Mouse (Mus musculus) forebrain, embryonic 14.5 days (tissue): Measurements from ENCODE around the gene Gm17027. TPM values are rescaled to one million over a fixed set of nuclear protein-coding genes. Genes with fewer than 3 reads are reported as not detected.
"Not testable (repeated sequence)": the region's sequence is repeated elsewhere in the genome, so short reads cannot be mapped to it uniquely, and the experiment has no call there.

Source experiments
- ATAC-seq: fragments of 200-750 bp; cut with Nextera tagmentation; 2 replicates; pipeline ENCODE4 v1.8.0; 2017; ENCODE audit warnings: mild to moderate bottlenecking, moderate library complexity
- DNase-seq: peaks from one replicate; pipeline ENCODE4 v3.0.0-alpha.2; 2015; ENCODE audit warnings: low spot score
- H3K27ac ChIP-seq: fragments of 300-500 bp; sonication (generic); 2 replicates; pipeline ENCODE4 v1.5.1; 2014; ENCODE audit warnings: low read depth, mild to moderate bottlenecking, control low read depth, low read length, moderate library complexity
- H3K27me3 ChIP-seq: fragments of 300-500 bp; sonication (generic); replicated peaks from 2 replicates; pipeline ENCODE4 v1.6.1; 2014; ENCODE audit warnings: low read length, control low read depth, mixed read lengths; ENCODE audit not compliant: control insufficient read depth, insufficient read depth
- H3K36me3 ChIP-seq: fragments of 300-500 bp; sonication (generic); 2 replicates; pipeline ENCODE4 v1.6.1; 2014; ENCODE audit warnings: low read length, control low read depth; ENCODE audit not compliant: control insufficient read depth, insufficient read depth
- H3K4me1 ChIP-seq: fragments of 300-500 bp; sonication (generic); 2 replicates; pipeline ENCODE4 v1.6.1; 2014; ENCODE audit warnings: antibody characterized with exemption, low read length, control low read depth; ENCODE audit not compliant: control insufficient read depth, insufficient read depth
- H3K4me2 ChIP-seq: fragments of 300-500 bp; sonication (generic); 2 replicates; pipeline ENCODE4 v1.6.1; 2014; ENCODE audit warnings: mild to moderate bottlenecking, control low read depth, low read length
- H3K4me3 ChIP-seq: fragments of 300-500 bp; sonication (generic); 2 replicates; pipeline ENCODE4 v1.5.1; 2014; ENCODE audit warnings: low read depth, low read length, control low read depth
- H3K9ac ChIP-seq: fragments of 300-500 bp; sonication (generic); 2 replicates; pipeline ENCODE4 v1.6.1; 2014; ENCODE audit warnings: mild to moderate bottlenecking, low read length, control low read depth, moderate library complexity
- H3K9me3 ChIP-seq: fragments of 300-500 bp; sonication (generic); replicated peaks from 2 replicates; pipeline ENCODE4 v1.6.1; 2016; ENCODE audit warnings: low read length, control low read depth, mixed read lengths; ENCODE audit not compliant: control insufficient read depth
- WGBS: fragments of 180-500 bp; shearing (Covaris S2); extraction: QIAGEN DNeasy Blood & Tissue Kit; methylation state at CpG from one replicate; pipeline ENCODE4 v1.1.7; 2014; 5-methylcytosine and 5-hydroxymethylcytosine counted together
- polyA plus RNA-seq: library from polyadenylated mRNA; unstranded; fragments of >200 nt; fragmentation: Nextera tagmentation; extraction: Ambion mirVana; gene quantifications from 2 replicates; pipeline ENCODE4 v1.2.1, GENCODE M21; 2014

Gene Gm17027
- polyA plus RNA-seq = not detected in 2 replicates

DNA sequence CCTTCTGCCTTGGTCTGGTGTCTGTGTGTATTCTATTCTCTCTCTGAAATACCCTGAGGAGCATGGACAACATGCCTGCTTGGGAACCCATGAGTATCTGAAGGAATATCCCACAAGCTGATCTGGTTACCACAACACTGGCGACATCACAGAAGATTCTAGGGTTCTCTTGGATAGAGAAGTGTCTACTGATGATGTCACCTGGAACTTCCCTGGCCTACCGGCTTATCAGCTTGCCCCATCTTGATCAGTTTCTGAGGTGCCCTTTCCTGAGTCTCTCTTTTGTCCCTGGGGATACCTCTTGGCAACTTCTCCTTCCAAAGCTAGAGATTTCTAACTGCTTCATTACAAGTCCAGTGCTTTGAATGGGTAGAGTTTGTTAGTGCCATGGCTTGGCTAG, at the start of gene Gm17027:
TSS of gene Gm17027 (minus strand) at position 101 of the 400 bp plus-strand sequence.
- not testable (repeated sequence) for H3K4me3 ChIP-seq, H3K4me1 ChIP-seq, H3K36me3 ChIP-seq, H3K4me2 ChIP-seq, DNase-seq, H3K9ac ChIP-seq, H3K9me3 ChIP-seq, H3K27ac ChIP-seq, H3K27me3 ChIP-seq, ATAC-seq
- 100% methylated on average over 1 of the region's 2 CpGs for WGBS

- not testable (repeated sequence) for DNase-seq, H3K27me3 ChIP-seq, H3K4me3 ChIP-seq, H3K9me3 ChIP-seq, H3K27ac ChIP-seq, ATAC-seq, H3K9ac ChIP-seq, H3K4me2 ChIP-seq, H3K36me3 ChIP-seq, H3K4me1 ChIP-seq
- WGBS = no CpG with 5 or more reads among the region's 1 CpGs
These were observed 28.3 kb upstream of the Gm17027 start, which contains the start of gene Gm3573 for GRCm38 (mm10) chr14:42190691-42191090. Gene Gm3573 (minus strand): TSS chr14:42190791.

DNA sequence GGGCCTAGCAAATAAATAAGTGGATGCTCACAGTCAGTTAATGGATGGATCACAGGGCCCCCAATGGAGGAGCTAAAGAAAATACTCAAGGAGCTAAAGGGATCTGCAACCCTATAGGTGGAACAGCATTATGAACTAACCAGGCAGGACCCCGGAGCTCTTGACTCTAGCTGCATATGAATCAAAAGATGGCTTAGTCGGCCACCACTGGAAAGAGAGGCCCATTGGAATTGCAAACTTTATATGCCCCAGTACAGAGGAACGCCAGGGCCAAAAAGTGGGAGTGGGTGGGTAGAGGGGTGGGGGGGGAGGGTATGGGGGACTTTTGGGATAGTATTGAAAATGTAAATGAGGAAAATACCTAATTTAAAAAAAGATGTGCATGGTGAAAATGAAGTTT, 21.5 kb upstream of the Gm17027 start:
- not testable (repeated sequence) for ATAC-seq, H3K27ac ChIP-seq, H3K4me1 ChIP-seq, DNase-seq, H3K4me3 ChIP-seq, H3K27me3 ChIP-seq, H3K9me3 ChIP-seq, H3K4me2 ChIP-seq, H3K36me3 ChIP-seq, H3K9ac ChIP-seq
- WGBS = 84% methylated on average over 3 of the region's 3 CpGs

DNA sequence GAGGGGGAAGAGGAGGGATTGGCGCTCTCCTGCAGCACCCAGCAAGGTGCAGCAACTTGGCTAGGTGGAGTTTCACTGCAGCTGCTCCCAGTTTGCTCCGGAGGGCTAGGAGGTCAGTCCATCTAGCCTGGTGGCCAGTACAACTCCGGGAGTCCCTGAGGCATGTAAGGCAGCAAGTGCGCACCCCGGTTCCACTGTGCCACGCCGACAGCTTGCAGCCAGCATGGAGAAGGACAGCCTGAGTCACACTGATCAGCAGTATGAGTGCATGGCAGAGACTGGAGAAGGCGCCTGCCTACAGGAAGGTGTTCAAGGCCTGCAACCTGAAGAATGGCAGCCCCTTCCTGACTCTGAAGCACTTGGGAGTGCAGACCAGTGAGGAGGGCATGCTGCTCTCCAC, 27.9 kb downstream of the Gm17027 start:
- H3K4me1 ChIP-seq, H3K27me3 ChIP-seq, H3K4me2 ChIP-seq, H3K27ac ChIP-seq, ATAC-seq, H3K9ac ChIP-seq, H3K9me3 ChIP-seq, H3K36me3 ChIP-seq, H3K4me3 ChIP-seq, DNase-seq: not testable (repeated sequence)
- 84% methylated on average over 6 of the region's 8 CpGs for WGBS

GRCm38 (mm10) chr14:42133806-42134205, 28.6 kb downstream of the Gm17027 start:
- 44% methylated on average over 9 of the region's 14 CpGs for whole genome bisulfite sequencing
- ATAC-seq, H3K27me3 ChIP-seq, H3K9me3 ChIP-seq, H3K9ac ChIP-seq, DNase-seq, H3K4me1 ChIP-seq, H3K4me3 ChIP-seq, H3K27ac ChIP-seq, H3K4me2 ChIP-seq, H3K36me3 ChIP-seq: not testable (repeated sequence)

GRCm38 (mm10) chr14:42117269-42117668, 45.2 kb downstream of the Gm17027 start, which contains the start of gene Gm7951:
Gene Gm7951 (minus strand): TSS chr14:42117369.
- not testable (repeated sequence) for H3K4me2 ChIP-seq, H3K9me3 ChIP-seq, DNase-seq, H3K36me3 ChIP-seq, H3K4me3 ChIP-seq, H3K27me3 ChIP-seq, H3K27ac ChIP-seq, ATAC-seq, H3K4me1 ChIP-seq, H3K9ac ChIP-seq
- no CpG with 5 or more reads among the region's 2 CpGs for WGBS

Other genes with a start within 250 kb of the Gm17027 start
- not detected in 2 replicates for gene 1700049E17Rik1, start 237.7 kb downstream of the Gm17027 start, polyA plus RNA-seq
- not detected in 2 replicates for gene 1700024B05Rik, start 218.6 kb downstream of the Gm17027 start, polyA plus RNA-seq
- gene Gm6401, start 194.7 kb downstream of the Gm17027 start, polyA plus RNA-seq = not detected in 2 replicates
- not detected in 2 replicates for gene Gm3543, start 179.3 kb downstream of the Gm17027 start, polyA plus RNA-seq
- gene Gm7951, start 45.3 kb downstream of the Gm17027 start, polyA plus RNA-seq = not detected in 2 replicates
- not detected in 2 replicates for gene Gm3573, start 28.2 kb upstream of the Gm17027 start, polyA plus RNA-seq
- gene Gm17026, start 97.4 kb upstream of the Gm17027 start, polyA plus RNA-seq = not detected in 2 replicates
- gene Gm9611, start 134.7 kb upstream of the Gm17027 start, polyA plus RNA-seq = not detected in 2 replicates
- not detected in 2 replicates for gene Gm7995, start 147.6 kb upstream of the Gm17027 start, polyA plus RNA-seq